Mouse (Mus musculus) embryonic stem cell, embryonic (primary cell): ENCODE data around the gene Rps28.

Source experiments
- CTCF ChIA-PET, 4 experiments: fragments of 300-600 bp in 2 of 4; fragments of 350-600 bp in 2 of 4; sonication (Branson Sonifier 250); formaldehyde crosslinking; loops; one replicate each; lab custom pipeline; 2022; ENCODE audit warnings: inconsistent platforms in 2 of 4; lab: Charles Lee
- POLR2A ChIA-PET, 4 experiments: fragments of 300-600 bp in 2 of 4; fragments of 350-600 bp in 2 of 4; sonication (Branson Sonifier 250); formaldehyde crosslinking; loops; one replicate each; lab custom pipeline; 2022; ENCODE audit warnings: antibody characterized with exemption in 4 of 4, inconsistent platforms in 1 of 4; lab: Charles Lee

The Rps28 gene

DNA sequence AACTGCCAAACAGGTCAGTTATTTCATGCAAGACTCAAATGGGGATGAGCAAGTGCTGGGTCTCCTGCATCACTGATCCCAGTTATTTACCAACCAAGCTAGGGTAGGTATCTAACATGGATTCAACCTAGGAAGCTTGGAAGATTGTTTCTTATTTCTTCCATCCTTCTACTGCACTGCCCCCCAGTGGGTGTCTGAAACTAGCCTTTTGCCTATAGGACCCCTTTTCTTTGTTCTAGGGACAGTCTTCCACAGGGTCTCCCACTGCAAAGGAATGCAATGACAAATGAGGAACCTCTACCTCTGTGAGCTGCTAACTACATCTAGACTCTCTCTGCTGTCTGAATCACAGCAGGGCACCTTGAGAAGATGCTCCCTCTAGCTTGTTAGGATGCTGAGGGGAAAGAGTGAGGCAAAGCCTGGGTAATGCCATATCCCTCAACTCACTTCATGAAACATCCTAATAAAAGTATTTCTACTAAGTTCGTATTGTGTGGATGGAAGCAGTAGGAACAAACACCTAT is 1.9 kb downstream of the Rps28 start:
- ChIA-PET POLR2A (interaction anchor here (0.6 to 19.5 kb wide), 53 partner anchors 7 to 223 kb away, joined by 3 to 544 read pairs (median 6); partner anchors contain the start of genes Cd320 (in 3 of the 4), Kank3 (in 3 of the 4), B3galt4 (in 2 of the 4) and Daxx (in 2 of the 4)), CTCF (interaction anchor here in 2 of 4 experiments (0.6 to 1.1 kb wide), 2 partner anchors 9 to 51 kb away, joined by 3 read pairs; no protein-coding TSS in a partner anchor)

DNA sequence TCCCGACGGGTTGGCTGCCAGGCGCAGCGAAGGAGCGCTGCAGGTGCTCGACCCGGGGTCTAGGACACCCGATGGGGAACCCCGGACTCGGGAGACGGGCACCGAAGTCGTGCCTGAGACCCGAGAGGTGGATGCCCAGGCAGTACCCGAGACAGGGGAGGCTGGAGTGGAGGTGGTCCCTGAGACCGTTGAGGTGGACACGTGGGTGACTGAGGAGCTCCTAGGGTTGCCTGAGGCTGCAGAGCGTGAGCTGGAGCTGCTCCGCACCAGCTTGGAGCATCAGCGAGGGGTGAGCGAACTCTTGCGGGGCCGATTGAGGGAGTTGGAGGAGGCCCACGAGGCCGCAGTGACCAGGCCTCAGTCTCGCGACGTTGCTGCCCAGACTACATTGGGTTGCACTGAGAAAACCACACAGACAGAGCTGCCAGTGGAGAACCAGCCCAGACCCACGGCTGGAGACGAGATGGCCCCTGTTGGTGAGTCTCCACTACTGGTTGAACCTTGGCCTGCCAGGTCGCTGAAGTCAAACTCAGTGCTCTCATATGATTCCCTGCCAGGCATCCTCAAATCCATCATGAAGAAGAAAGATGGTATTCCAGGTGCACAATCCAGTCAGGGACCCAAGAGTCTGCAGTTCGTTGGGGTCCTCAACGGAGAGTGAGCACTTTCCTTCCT is 6.3 kb downstream of the Rps28 start:
- CTCF ChIA-PET: interaction anchor here in 3 of 4 experiments (0.6 to 1.7 kb wide), 10 partner anchors 9 to 1895 kb away, joined by 3 to 11 read pairs (median 4); partner anchors contain the start of genes Angptl4 (in 1 of the 3) and Kifc1 (in 1 of the 3)
- POLR2A ChIA-PET: interaction anchor here (0.5 to 19.5 kb wide), 90 partner anchors 2 to 855 kb away, joined by 3 to 544 read pairs (median 5); partner anchors contain the start of genes Rab11b (in 4 of the 4), Angptl4 (in 3 of the 4), Cd320 (in 3 of the 4) and B3galt4 (in 2 of the 4)

DNA sequence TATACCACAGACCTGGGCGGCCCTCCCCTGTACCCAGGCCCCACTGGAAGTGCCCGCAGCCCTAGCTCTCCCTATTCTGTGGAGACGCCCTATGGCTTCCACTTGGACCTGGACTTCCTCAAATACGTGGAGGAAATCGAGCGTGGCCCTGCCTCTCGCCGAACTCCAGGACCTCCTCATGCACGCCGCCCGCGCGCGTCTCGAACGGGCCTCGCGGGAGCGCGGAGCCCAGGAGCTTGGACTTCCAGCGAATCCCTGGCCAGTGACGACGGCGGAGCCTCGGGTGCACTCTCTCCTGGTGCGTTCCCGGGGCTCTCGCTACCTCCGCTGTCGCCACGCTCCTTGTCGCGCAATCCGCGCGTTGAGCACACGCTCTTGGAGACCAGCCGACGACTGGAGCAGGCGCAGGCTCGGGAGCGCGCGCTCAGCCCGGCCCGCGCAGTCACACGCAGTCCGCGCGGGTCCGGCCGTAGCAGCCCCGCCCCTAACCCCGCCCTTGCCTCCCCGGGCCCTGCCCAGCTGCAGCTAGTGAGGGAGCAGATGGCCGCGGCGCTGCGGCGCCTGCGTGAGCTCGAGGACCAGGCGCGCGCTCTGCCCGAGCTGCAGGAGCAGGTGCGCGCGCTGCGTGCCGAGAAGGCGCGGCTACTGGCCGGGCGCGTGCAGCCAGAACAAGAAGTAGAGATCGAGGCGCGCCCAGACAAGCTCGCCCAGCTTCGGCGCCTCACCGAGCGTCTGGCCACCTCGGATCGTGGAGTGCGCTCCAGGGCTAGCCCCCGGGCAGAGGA is 7.0 kb downstream of the Rps28 start:
- ChIA-PET POLR2A (interaction anchor here (0.6 to 19.5 kb wide), 106 partner anchors 4 to 856 kb away, joined by 3 to 544 read pairs (median 4); partner anchors contain the start of genes Rab11b (in 4 of the 4), Angptl4 (in 3 of the 4), B3galt4 (in 3 of the 4) and Cd320 (in 3 of the 4)), CTCF (interaction anchor here (0.6 to 1.7 kb wide), 11 partner anchors 9 to 1896 kb away, joined by 3 to 11 read pairs (median 4); partner anchors contain the start of genes Angptl4 (in 1 of the 4) and Kifc1 (in 1 of the 4))

DNA sequence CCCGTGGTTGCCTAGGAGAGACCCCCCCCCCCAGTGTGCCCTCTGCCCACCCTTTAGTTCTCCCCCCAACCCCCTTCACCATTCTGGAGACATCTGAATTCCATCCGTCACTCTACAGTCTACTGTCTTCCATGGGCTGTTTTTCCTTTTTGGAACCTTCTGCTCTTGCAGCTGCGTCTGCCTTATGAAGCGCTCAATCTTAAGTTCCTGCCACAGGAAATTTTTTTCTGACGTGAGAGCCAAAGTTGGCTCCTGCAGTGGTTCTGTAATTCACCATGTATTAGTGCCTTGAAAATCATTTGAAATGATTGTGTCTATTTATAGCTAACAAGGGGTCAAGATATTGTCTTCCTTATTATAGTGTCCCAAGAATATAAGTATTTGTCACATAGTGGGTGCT is 7.8 kb downstream of the Rps28 start:
- ChIA-PET POLR2A (interaction anchor here (0.6 to 19.5 kb wide), 66 partner anchors 5 to 303 kb away, joined by 3 to 544 read pairs (median 7); partner anchors contain the start of genes Angptl4 (in 3 of the 4), B3galt4 (in 3 of the 4), Daxx (in 3 of the 4) and Rab11b (in 3 of the 4)), CTCF (interaction anchor here in 3 of 4 experiments (0.6 to 1.3 kb wide), 3 partner anchors 34 to 110 kb away, joined by 3 to 6 read pairs (median 3); no protein-coding TSS in a partner anchor)

DNA sequence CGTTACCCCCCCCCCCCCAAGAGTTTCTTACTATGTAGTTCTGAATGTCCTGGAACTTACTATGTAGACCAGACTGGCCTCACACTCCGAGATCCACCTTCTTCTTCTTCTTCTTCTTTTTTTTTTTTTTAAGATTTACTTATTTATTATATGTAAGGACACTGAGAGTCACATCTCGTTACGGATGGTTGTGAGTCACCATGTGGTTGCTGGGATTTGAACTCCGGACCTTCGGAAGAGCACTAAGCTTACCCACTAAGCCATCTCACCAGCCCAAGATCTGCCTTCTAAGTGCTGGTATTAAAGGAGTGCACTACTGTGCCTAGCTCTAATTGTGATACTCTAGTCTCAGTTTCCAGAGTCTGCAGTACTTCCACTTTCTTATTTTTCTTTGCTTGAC is 9.0 kb downstream of the Rps28 start:
- ChIA-PET CTCF (interaction anchor here in 1 of 4 experiments (1.2 kb wide), 1 partner anchor 81 kb away, joined by 4 read pairs; no protein-coding TSS in a partner anchor), POLR2A (interaction anchor here in 3 of 4 experiments (0.6 to 19.5 kb wide), 12 partner anchors 5 to 835 kb away, joined by 3 to 544 read pairs (median 90); partner anchors contain the start of genes Ndufa7 (in 3 of the 3), Rps28 (in 3 of the 3), Angptl4 (in 1 of the 3) and Cd320 (in 1 of the 3))

DNA sequence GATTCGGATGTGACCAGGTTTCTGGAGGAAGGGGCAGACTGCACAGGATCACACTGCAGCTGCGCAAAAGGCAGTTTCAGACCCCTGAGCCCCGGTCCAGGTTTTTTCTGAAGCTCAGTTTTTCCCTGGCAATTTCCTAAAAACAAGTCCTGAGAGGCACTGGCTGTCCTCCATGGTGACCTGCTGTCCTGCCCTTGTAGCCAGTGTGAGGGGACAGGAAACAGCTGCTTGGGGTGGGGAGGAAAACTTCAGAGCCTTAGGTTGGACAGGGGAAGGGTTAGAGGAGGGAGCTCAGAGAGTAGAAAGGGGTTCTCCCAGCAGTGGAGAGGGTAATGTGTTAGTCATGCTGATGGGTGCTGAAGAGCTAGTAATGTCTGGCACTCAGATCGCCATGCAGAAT is 11.4 kb downstream of the Rps28 start:
- CTCF ChIA-PET: interaction anchor here in 3 of 4 experiments (0.6 to 1.3 kb wide), 4 partner anchors 9 to 113 kb away, joined by 3 to 7 read pairs (median 3); no protein-coding TSS in a partner anchor
- POLR2A ChIA-PET: interaction anchor here (0.5 to 19.5 kb wide), 41 partner anchors 3 to 308 kb away, joined by 3 to 544 read pairs (median 4); partner anchors contain the start of genes Ndufa7 (in 4 of the 4), Rps28 (in 4 of the 4), Angptl4 (in 2 of the 4) and Daxx (in 2 of the 4)

DNA sequence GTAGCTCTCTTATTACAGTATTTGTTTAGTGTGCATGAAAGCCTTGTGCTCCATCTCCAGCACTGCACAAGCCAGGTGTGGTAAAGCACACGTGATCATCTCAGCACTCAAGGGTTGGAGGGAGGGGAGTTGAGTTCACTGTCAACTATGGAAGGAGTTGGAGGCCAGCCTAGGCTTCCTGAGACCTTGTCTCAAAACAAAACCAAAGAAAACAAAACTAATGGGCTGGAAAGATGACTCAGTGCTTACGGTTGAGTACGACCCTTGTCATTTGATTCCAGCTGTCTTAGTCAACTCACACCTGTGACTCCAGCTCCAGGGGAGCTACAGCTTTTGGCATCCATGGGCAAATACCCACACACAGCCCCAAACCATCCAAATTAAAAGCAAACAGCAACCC is 11.9 kb downstream of the Rps28 start:
- ChIA-PET POLR2A (interaction anchor here (0.5 to 19.5 kb wide), 36 partner anchors 2 to 308 kb away, joined by 3 to 544 read pairs (median 5); partner anchors contain the start of genes Ndufa7 (in 4 of the 4), Rps28 (in 4 of the 4), Daxx (in 2 of the 4) and Rab11b (in 2 of the 4)), CTCF (interaction anchor here in 3 of 4 experiments (0.6 to 1.3 kb wide), 4 partner anchors 8 to 113 kb away, joined by 3 to 7 read pairs (median 3); no protein-coding TSS in a partner anchor)

DNA sequence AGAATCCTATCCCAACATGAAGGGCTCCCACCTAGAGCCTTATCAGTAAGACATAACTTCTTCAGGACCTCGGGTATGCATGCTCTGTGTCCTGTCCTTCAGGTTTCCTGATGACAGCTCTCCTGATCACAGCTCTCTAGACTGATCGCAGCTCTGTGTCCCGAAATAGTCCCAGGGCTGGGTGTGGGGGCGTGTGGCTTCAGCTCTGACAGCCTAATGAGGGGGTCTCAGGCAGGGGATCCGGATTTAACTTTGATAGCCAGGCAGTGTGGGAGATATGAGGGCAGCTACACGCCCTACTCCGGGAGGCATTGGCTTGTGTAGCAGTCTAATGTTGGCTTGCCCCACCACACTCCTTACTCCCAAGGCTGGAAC is 13.2 kb downstream of the Rps28 start:
- ChIA-PET POLR2A (interaction anchor here (0.6 to 17.6 kb wide), 25 partner anchors 8 to 226 kb away, joined by 3 to 544 read pairs (median 7); partner anchors contain the start of genes Ndufa7 (in 4 of the 4), Rps28 (in 4 of the 4), Rab11b (in 3 of the 4) and Angptl4 (in 2 of the 4)), CTCF (interaction anchor here in 2 of 4 experiments (0.6 to 1.0 kb wide), 3 partner anchors 22 to 230 kb away, joined by 3 to 4 read pairs (median 3); no protein-coding TSS in a partner anchor)

DNA sequence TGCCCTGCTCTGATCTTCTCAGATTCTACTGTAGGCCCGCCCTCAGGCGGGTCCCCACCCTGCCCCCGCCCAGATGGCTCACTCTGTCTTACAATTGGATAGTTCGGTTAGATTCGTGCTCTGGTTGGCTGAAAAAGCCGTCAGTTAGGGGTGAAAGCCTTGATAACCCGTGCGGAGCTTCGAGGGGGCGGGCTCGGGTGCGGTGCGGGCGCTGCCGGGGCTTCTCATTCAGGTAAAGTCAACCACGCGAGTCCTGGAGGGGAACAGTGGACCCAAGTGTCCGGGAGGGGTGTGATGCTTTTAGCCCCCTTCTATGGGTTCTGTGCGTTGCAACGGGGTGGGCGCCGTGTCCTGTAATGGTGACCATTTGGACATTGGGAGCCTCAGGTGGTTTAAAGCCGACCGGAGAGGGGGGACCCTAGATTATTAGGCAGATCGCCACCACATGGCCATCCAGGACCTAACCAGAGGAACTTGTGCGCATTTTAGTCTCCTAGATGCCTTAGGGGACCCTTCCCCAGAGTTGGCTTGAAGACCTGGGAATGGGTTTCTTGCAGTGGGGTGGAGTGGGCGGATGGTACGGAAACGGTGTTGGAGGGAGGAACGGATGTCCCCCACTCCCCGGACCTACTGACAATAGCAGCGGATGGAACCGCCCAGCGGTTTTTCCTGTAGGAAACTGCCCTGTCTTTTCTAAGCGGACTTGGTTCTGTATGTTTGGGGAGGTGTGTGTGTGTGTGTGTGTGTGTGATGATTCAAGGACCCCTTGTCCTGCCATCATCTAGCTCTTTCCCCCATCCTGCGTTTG is 13.8 kb downstream of the Rps28 start, which contains the start of gene Kank3:
Kank3 (plus strand) TSS at position 186 of the 808 bp plus-strand sequence.
- ChIA-PET CTCF (interaction anchor here in 2 of 4 experiments (0.6 to 1.0 kb wide), 5 partner anchors 23 to 1491 kb away, joined by 3 to 4 read pairs (median 3); no protein-coding TSS in a partner anchor), POLR2A (interaction anchor here (0.6 to 17.6 kb wide), 39 partner anchors 8 to 309 kb away, joined by 3 to 544 read pairs (median 4); partner anchors contain the start of genes Ndufa7 (in 4 of the 4), Rps28 (in 4 of the 4), Rab11b (in 3 of the 4) and Angptl4 (in 2 of the 4))

DNA sequence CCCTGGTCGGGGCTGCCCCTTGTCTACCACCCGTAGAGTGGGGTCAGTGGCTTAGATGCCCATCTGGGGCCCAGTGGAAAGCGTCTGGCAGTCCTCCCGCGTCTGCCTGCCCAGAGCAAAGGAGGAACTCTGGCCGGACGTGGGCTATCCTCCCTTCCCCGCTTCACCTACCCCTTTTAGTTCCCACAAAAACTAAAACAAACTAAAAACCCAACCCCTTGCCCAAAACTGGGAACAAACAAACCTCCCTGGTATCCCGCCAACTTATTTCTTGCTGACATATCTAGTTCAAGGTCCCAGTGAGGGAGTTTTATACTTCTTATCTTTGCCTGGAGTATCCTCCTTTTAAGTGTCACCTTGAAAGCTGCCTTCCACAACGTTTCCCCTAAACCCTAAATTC is 16.2 kb downstream of the Rps28 start:
- CTCF ChIA-PET: interaction anchor here in 3 of 4 experiments (0.6 to 0.7 kb wide), 4 partner anchors 9 to 222 kb away, joined by 3 to 10 read pairs (median 4); no protein-coding TSS in a partner anchor
- POLR2A ChIA-PET: interaction anchor here (0.6 to 17.6 kb wide), 13 partner anchors 9 to 1523 kb away, joined by 3 to 544 read pairs (median 4); partner anchors contain the start of genes Rab11b (in 3 of the 4), Ndufa7 (in 2 of the 4), Rps28 (in 2 of the 4) and Rps18 (in 1 of the 4)

DNA sequence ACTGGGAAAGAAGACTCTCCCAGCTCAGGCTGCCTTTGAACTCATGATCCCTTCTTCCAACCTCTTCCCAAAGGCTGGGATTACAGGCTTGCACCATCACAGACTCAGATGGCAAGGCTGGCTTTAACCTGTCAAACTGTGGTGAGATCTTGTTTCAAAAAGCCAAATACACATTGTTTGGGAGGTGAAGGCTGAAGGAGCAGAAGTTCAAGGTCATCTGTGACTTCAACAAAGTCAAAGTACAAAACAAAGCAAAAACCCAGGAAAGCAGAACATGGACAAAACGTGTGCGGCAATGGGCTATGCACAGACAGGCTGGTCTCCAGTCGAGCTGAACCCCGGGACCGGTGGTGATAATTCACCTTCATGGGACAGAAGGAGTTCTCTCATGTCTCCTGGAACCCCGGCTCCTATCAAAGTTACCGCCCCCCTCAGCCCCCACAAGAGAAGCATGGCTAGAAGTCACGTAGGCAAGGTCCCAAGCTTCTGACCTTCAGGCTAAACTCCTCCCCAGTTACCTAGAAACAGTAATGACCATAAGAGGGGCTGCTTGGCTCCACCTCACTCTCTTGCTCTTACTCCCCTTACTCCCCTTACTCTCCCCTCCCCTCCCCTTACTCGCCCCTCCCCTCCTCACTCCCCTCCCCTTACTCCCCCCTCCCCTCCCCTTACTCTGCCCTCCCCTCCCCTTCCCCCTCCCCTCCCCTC is 17.0 kb downstream of the Rps28 start:
- CTCF ChIA-PET: interaction anchor here in 1 of 4 experiments (0.7 kb wide), 1 partner anchor 91 kb away, joined by 3 read pairs; no protein-coding TSS in a partner anchor
- POLR2A ChIA-PET: interaction anchor here (0.6 to 17.6 kb wide), 33 partner anchors 10 to 312 kb away, joined by 3 to 544 read pairs (median 4); partner anchors contain the start of genes Ndufa7 (in 4 of the 4), Rps28 (in 4 of the 4), Rab11b (in 3 of the 4) and Angptl4 (in 2 of the 4)

DNA sequence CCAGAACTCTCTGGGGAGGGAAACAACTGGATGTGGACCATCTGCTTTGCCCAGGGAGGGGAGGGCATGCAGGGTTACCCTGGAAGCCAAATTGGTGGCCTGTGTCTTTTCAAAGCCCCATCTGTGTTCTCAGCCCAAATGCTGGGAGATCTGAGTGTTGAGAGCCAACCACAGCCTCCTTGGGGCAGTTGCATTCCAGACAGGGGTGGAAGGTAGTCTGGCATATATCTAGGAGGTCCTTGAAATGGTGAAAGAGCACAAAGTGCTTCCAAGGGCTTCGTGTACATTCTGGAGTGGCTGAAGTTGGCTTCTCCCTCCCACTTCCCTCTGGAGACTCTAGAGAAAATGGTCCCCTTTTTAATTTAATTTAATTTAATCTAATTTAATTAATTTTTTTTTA is 19.6 kb downstream of the Rps28 start:
- ChIA-PET CTCF (interaction anchor here in 2 of 4 experiments (0.6 to 0.7 kb wide), 2 partner anchors 19 to 311 kb away, joined by 3 to 5 read pairs; no protein-coding TSS in a partner anchor), POLR2A (interaction anchor here in 3 of 4 experiments (0.5 to 17.6 kb wide), 26 partner anchors 8 to 410 kb away, joined by 3 to 544 read pairs (median 4); partner anchors contain the start of genes Rab11b (in 3 of the 3), Angptl4 (in 2 of the 3), Ndufa7 (in 2 of the 3) and Rps28 (in 2 of the 3))

DNA sequence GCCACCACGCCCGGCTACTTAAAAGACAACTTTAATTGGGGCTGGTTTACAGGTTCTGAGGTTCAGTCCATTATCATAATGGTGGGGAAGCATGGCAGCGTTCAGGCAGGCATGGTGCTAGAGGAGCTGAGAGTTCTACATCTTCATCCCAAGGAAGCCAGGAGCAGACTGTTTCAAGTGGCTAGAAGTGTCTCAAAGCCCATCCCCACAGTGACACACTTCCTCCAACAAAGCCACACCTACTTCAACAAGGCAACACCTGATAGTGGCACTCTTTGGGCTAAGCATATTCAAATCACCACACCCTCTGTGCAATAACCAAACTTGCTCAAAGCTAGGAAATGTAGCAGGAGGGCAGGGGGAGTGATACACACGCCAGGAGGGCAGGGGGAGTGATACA is 20.2 kb downstream of the Rps28 start:
- POLR2A ChIA-PET: interaction anchor here in 3 of 4 experiments (0.5 to 17.6 kb wide), 27 partner anchors 8 to 410 kb away, joined by 3 to 544 read pairs (median 4); partner anchors contain the start of genes Rab11b (in 3 of the 3), Angptl4 (in 2 of the 3), Ndufa7 (in 2 of the 3) and Rps28 (in 2 of the 3)

DNA sequence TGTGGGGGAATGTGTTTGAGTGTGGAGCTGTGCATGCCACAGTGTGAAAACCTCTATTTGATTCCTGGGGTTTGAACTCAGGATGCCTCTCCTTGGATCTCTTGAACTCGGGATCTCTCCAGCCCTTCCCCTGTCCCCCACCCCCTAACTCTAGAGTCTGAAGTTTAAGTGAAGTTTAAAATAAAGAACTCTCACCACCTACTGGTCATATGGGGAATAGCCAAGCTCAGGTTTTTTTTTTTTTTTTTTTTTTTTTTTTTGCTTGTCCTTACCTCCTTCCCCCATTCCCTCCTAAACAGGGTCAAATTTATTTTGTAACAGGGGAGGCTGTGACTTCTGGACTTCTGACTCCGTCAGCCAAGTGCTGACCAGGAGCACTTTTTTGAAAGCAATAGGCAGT is 22.1 kb downstream of the Rps28 start:
- ChIA-PET POLR2A (interaction anchor here (0.6 to 17.6 kb wide), 41 partner anchors 8 to 497 kb away, joined by 3 to 544 read pairs (median 4); partner anchors contain the start of genes Ndufa7 (in 4 of the 4), Rps28 (in 4 of the 4), March2 (in 2 of the 4) and Rab11b (in 2 of the 4)), CTCF (interaction anchor here (0.5 to 1.9 kb wide), 40 partner anchors 8 to 1040 kb away, joined by 3 to 11 read pairs (median 4); partner anchors contain the start of genes Daxx (in 1 of the 4) and Rab11b (in 1 of the 4))

More for the DNA sequence above, 20.2 kb downstream of the Rps28 start:
- CTCF ChIA-PET: interaction anchor here in 2 of 4 experiments (0.6 to 0.7 kb wide), 2 partner anchors 8 to 311 kb away, joined by 5 to 7 read pairs; no protein-coding TSS in a partner anchor
